Mouse (Mus musculus) MEL (cell line): ENCODE results near the gene Vgll4. TPM values are rescaled to one million over a fixed set of nuclear protein-coding genes. Genes with fewer than 3 reads are reported as not detected.

ENCODE experiments used
- DNase-seq: peaks from one replicate; pipeline ENCODE4 v3.0.0; 2011; ENCODE audit warnings: low read depth, low spot score
- H3K27ac ChIP-seq: 2 replicates; pipeline ENCODE4 v1.5.1; 2012; ENCODE audit warnings: low read depth, mild to moderate bottlenecking, control low read depth, low read length, moderate library complexity; ENCODE audit not compliant: control insufficient read depth
- H3K27me3 ChIP-seq, 2 experiments: fragments of 150-350 bp in 1 of 2; sonication (generic) in 1 of 2; 2 replicates each; pipeline ENCODE4 v1.6.1; 2012; ENCODE audit warnings: low read length in 2 of 2, mild to moderate bottlenecking in 2 of 2, improper control_type of control experiment in 1 of 2, moderate library complexity in 1 of 2; ENCODE audit not compliant: insufficient read depth in 2 of 2, control insufficient read depth in 1 of 2
- H3K36me3 ChIP-seq, 2 experiments: 2 replicates each; pipeline ENCODE4 v1.6.1; 2012 to 2014; ENCODE audit warnings: low read length in 2 of 2, improper control_type of control experiment in 1 of 2, inconsistent platforms in 1 of 2, mild to moderate bottlenecking in 1 of 2; ENCODE audit not compliant: insufficient read depth in 2 of 2, control insufficient read depth in 1 of 2
- H3K4me1 ChIP-seq, 2 experiments: fragments of 150-350 bp in 1 of 2; sonication (generic) in 1 of 2; 2 replicates each; pipeline ENCODE4 v1.6.1; 2012; ENCODE audit warnings: low read length in 2 of 2, improper control_type of control experiment in 1 of 2, mild to moderate bottlenecking in 1 of 2; ENCODE audit not compliant: insufficient read depth in 2 of 2, control insufficient read depth in 1 of 2
- H3K4me3 ChIP-seq, 2 experiments: fragments of 150-350 bp in 1 of 2; sonication (generic) in 1 of 2; 2 replicates each; pipeline ENCODE4 v1.5.1; 2012; ENCODE audit warnings: low read depth in 2 of 2, low read length in 2 of 2, mild to moderate bottlenecking in 2 of 2, moderate library complexity in 2 of 2, control low read depth in 1 of 2, improper control_type of control experiment in 1 of 2; ENCODE audit not compliant: control insufficient read depth in 1 of 2, insufficient read depth in 1 of 2
- H3K79me2 ChIP-seq: 2 replicates; pipeline ENCODE4 v1.6.1; 2012; ENCODE audit warnings: mild to moderate bottlenecking, low read length, moderate library complexity; ENCODE audit not compliant: control insufficient read depth, poor library complexity, insufficient read depth
- H3K9ac ChIP-seq: 2 replicates; pipeline ENCODE4 v1.6.1; 2012; ENCODE audit warnings: low read depth, mild to moderate bottlenecking, control low read depth, low read length, moderate library complexity; ENCODE audit not compliant: control insufficient read depth, poor library complexity, severe bottlenecking
- H3K9me3 ChIP-seq: fragments of 150-350 bp; sonication (generic); replicated peaks from 2 replicates; pipeline ENCODE4 v1.6.1; 2012; ENCODE audit warnings: mild to moderate bottlenecking, low read length, improper control_type of control experiment, moderate library complexity; ENCODE audit not compliant: insufficient read depth
- BHLHE40 ChIP-seq: IDR thresholded peaks from 2 replicates; pipeline ENCODE4 v1.6.1; 2012; ENCODE audit warnings: low read depth, mild to moderate bottlenecking, inconsistent platforms, low read length, improper control_type of control experiment, borderline replicate concordance
- CHD2 ChIP-seq: IDR thresholded peaks from 2 replicates; pipeline ENCODE4 v1.6.1; 2011; ENCODE audit warnings: low read length, improper control_type of control experiment
- E2F4 ChIP-seq: IDR thresholded peaks from 2 replicates; pipeline ENCODE4 v1.6.1; 2011; ENCODE audit warnings: low read depth, low read length, improper control_type of control experiment, borderline replicate concordance
- EP300 ChIP-seq, 2 experiments: IDR thresholded peaks; 2 replicates each; pipeline ENCODE4 v1.6.1; 2011; ENCODE audit warnings: improper control_type of control experiment in 2 of 2, low read length in 2 of 2, low read depth in 1 of 2, mild to moderate bottlenecking in 1 of 2
- ETS1 ChIP-seq: IDR thresholded peaks from 2 replicates; pipeline ENCODE4 v1.6.1; 2012; ENCODE audit warnings: low read depth, mild to moderate bottlenecking, inconsistent platforms, low read length, improper control_type of control experiment, moderate library complexity
- GABPA ChIP-seq: IDR thresholded peaks from 2 replicates; pipeline ENCODE4 v1.6.1; 2012; ENCODE audit warnings: low read depth, mild to moderate bottlenecking, inconsistent platforms, low read length, improper control_type of control experiment, moderate library complexity
- MEF2A ChIP-seq: IDR thresholded peaks from 2 replicates; pipeline ENCODE4 v1.6.1; 2014; ENCODE audit warnings: low read depth, mild to moderate bottlenecking, inconsistent platforms, low read length, improper control_type of control experiment; ENCODE audit not compliant: poor library complexity, insufficient replicate concordance, severe bottlenecking; ENCODE audit errors: extremely low read depth
- NRF1 ChIP-seq: IDR thresholded peaks from 2 replicates; pipeline ENCODE4 v1.6.1; 2014; ENCODE audit warnings: low read depth, mild to moderate bottlenecking, inconsistent platforms, low read length, improper control_type of control experiment, moderate library complexity; ENCODE audit not compliant: poor library complexity, insufficient read depth, severe bottlenecking
- POLR2A ChIP-seq, 2 experiments: IDR thresholded peaks; 2 replicates each; pipeline ENCODE4 v1.6.1; 2011 to 2012; ENCODE audit warnings: low read length in 2 of 2, mild to moderate bottlenecking in 2 of 2, control low read depth in 1 of 2, improper control_type of control experiment in 1 of 2, low read depth in 1 of 2, moderate library complexity in 1 of 2; ENCODE audit not compliant: control insufficient read depth in 1 of 2, insufficient read depth in 1 of 2, poor library complexity in 1 of 2
- POLR2AphosphoS2 ChIP-seq: IDR thresholded peaks from 2 replicates; pipeline ENCODE4 v1.6.1; 2011; ENCODE audit warnings: low read length, improper control_type of control experiment
- POLR2AphosphoS5 ChIP-seq: IDR thresholded peaks from 2 replicates; pipeline ENCODE4 v1.6.1; 2012; ENCODE audit warnings: low read depth, borderline replicate concordance, mild to moderate bottlenecking, inconsistent platforms, low read length, moderate library complexity, mixed read lengths
- RCOR1 ChIP-seq: IDR thresholded peaks from 2 replicates; pipeline ENCODE4 v1.6.1; 2012; ENCODE audit warnings: low read depth, mild to moderate bottlenecking, inconsistent platforms, low read length, improper control_type of control experiment
- SIN3A ChIP-seq: IDR thresholded peaks from 2 replicates; pipeline ENCODE4 v1.6.1; 2012; ENCODE audit warnings: low read length, improper control_type of control experiment, inconsistent platforms
- SMC3 ChIP-seq: IDR thresholded peaks from 2 replicates; pipeline ENCODE4 v1.6.1; 2011; ENCODE audit warnings: low read depth, low read length, improper control_type of control experiment
- TBP ChIP-seq: IDR thresholded peaks from 2 replicates; pipeline ENCODE4 v1.8.0; 2011; ENCODE audit warnings: low read depth, low read length, improper control_type of control experiment
- TCF12 ChIP-seq: IDR thresholded peaks from 2 replicates; pipeline ENCODE4 v1.6.1; 2014; ENCODE audit warnings: low read depth, mild to moderate bottlenecking, inconsistent platforms, low read length, improper control_type of control experiment, moderate library complexity
- UBTF ChIP-seq: IDR thresholded peaks from 2 replicates; pipeline ENCODE4 v1.6.1; 2012; ENCODE audit warnings: low read depth, mild to moderate bottlenecking, inconsistent platforms, low read length, improper control_type of control experiment, moderate library complexity, borderline replicate concordance; ENCODE audit not compliant: insufficient read depth
- USF2 ChIP-seq, 2 experiments: IDR thresholded peaks; 2 replicates each; pipeline ENCODE4 v1.6.1; 2011 to 2012; ENCODE audit warnings: improper control_type of control experiment in 2 of 2, low read length in 2 of 2, borderline replicate concordance in 1 of 2, inconsistent platforms in 1 of 2, low read depth in 1 of 2, mild to moderate bottlenecking in 1 of 2; ENCODE audit not compliant: insufficient read depth in 1 of 2
- ZMIZ1 ChIP-seq: IDR thresholded peaks from 2 replicates; pipeline ENCODE4 v1.6.1; 2012; ENCODE audit warnings: low read depth, mild to moderate bottlenecking, inconsistent platforms, low read length, improper control_type of control experiment, moderate library complexity
- ZNF384 ChIP-seq: IDR thresholded peaks from 2 replicates; pipeline ENCODE4 v1.6.1; 2012; ENCODE audit warnings: low read depth, mild to moderate bottlenecking, inconsistent platforms, low read length, improper control_type of control experiment
- polyA plus RNA-seq, 2 experiments: library from polyadenylated mRNA; stranded (reverse) in 1 of 2; unstranded in 1 of 2; fragments of >175 nt in 1 of 2; fragments of >200 nt in 1 of 2; gene quantifications; 2 replicates each; pipeline versions ENCODE4 v1.2.1 to v1.2.4; 2012; ENCODE audit warnings: low replicate concordance in 2 of 2, low read depth in 1 of 2; ENCODE audit not compliant: insufficient read length in 2 of 2, insufficient read depth in 1 of 2, missing spikeins in 1 of 2
- total RNA-seq: library from RNA; depleted of rRNA; stranded (reverse); fragments of 300-350 nt; gene quantifications from 2 replicates; pipeline ENCODE4 v1.2.3, GENCODE M21; 2012

Vgll4 gene
- total and polyA plus RNA-seq, 3 experiments: 18.1 to 21.5 TPM; not detected in 1

DNA sequence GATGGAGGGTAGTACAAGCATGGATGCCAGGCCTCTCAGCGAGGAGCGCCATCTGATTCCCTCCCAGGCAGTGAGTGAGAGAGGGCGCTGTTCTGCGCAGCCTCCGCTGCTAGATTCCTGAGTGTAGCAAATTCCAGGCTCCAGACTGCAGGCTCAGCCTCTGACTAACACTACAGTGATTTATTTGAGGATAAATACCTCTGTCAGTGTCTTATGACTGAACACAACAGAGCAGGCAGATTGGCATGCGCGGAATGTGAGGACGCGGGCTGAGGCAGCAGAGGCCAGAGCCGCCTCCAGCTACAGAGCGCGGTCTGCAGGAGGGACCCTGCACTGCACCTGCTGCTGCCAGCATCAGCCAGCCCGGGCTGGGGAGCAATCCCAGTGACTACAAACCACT is 80.9 kb downstream of the Vgll4 start:
- Histone ChIP-seq H3K9me3 (no peaks in the 10 kb centered on the region), H3K4me1 (no peaks in the 10 kb centered on the region), H3K27me3 (no peaks in the 10 kb centered on the region), H3K79me2 (peaks cover 2% of the 10 kb centered on the region; the same call in 1 of the 2 replicates), H3K4me3 (no peak overlapping the region), H3K9ac (no peak overlapping the region), H3K27ac (no peak overlapping the region), H3K36me3 (no peaks in the 10 kb centered on the region; a peak in 1 of 4 replicates)
- TF ChIP-seq POLR2AphosphoS2 (no peak), ETS1 (no peak), ZNF384 (no peak), SIN3A (no peak), GABPA (no peak)
- DNase-seq: no peak

DNA sequence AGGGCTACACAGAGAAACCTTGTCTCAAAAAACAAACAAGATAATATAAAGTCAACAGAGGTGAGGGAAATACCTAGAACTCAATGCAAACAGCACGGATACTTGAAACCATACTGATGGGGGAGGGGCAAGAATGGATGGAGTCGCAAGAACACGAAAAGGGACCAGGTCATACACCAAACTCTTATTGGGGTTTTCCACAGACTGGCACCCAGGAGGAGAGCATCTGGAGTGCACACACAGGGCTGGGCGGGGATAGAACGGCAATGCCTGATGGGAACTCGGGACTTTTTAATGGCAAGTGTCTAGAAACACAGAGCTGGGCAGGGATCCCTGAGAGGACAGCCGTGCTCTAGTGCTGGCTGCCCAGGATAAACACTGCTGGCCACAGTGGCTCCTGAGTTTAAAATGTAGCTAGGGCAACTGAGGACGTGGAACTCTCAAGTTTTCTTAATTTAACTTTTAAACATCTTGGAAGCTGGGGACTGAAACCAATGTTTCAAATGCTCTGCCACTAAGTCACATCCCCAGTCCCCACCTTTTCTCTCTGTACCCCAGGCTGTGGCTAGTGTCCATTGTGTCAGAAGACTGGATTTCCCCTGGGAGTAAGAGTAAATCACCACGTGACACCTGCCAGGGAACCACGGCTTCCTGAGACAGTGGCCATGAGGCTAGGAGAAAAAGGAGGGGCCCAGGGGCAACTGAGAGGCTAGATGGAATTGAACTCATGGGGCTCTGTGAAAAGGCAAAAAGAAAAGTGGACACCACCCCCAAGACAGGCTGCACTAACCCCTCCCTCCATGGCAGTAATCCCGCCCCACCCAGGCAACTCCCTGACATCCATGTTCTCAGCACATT is 83.1 kb downstream of the Vgll4 start:
- H3K27ac ChIP-seq: no peak overlapping the region
- no peak overlapping the region for H3K4me3 ChIP-seq
- no peak overlapping the region for H3K9ac ChIP-seq
- H3K27me3 ChIP-seq: no peaks in the 10 kb centered on the region
- H3K4me1 ChIP-seq: no peaks in the 10 kb centered on the region
- H3K9me3 ChIP-seq: no peaks in the 10 kb centered on the region
- no peak for DNase-seq
- H3K36me3 ChIP-seq: no peaks in the 10 kb centered on the region; a peak in 1 of 4 replicates
- no peak for TF ChIP-seq RCOR1
- no peak for TF ChIP-seq BHLHE40
- H3K79me2 ChIP-seq: peaks cover 2% of the 10 kb centered on the region; the same call in 1 of the 2 replicates

DNA sequence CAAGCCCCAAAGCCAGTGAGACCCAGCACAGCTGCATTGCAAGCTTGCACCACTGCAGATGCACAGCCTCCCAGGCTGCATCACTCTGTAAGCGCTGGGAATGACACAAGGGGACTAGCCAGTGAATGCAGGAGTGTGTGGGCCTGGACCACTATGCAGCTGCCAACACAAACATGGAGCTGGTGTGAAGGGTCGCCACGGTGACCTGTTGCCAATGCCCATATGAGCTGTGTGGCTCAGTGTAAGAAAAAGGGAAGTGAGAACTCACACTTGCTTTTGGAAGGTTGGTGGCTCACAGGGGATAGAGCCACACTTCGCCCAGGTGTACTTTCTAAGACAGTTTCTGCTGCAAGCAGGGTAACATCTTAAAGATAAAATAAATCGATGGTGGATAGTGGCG is 83.8 kb downstream of the Vgll4 start:
- no peaks in the 10 kb centered on the region for H3K27me3 ChIP-seq
- TF ChIP-seq TCF12 (no peak), NRF1 (no peak), POLR2AphosphoS5 (no peak), SMC3 (no peak), ZMIZ1 (no peak), USF2 (IDR thresholded peaks at IDR 0.05; ENCODE audit: borderline replicate concordance in 1 of 2, insufficient read depth in 1 of 2, low read depth in 1 of 2, low read length in 2 of 2) (no peak), EP300 (IDR thresholded peaks at IDR 0.05; ENCODE audit: low read depth in 1 of 2, low read length in 2 of 2) (no peak), POLR2A (IDR thresholded peaks at IDR 0.05; ENCODE audit: control insufficient read depth in 1 of 2, insufficient read depth in 1 of 2, low read depth in 1 of 2, low read length in 2 of 2, poor library complexity in 1 of 2) (no peak), RCOR1 (no peak), E2F4 (no peak), POLR2AphosphoS2 (no peak), ZNF384 (no peak), TBP (no peak), CHD2 (no peak), MEF2A (no peak), UBTF (no peak)
- DNase-seq: peak; percentile 30
- no peaks in the 10 kb centered on the region for H3K4me1 ChIP-seq
- no peak overlapping the region for H3K4me3 ChIP-seq
- peaks cover 2% of the 10 kb centered on the region; the same call in 1 of the 2 replicates for H3K79me2 ChIP-seq
- no peaks in the 10 kb centered on the region for H3K9me3 ChIP-seq
- no peaks in the 10 kb centered on the region; a peak in 1 of 4 replicates for H3K36me3 ChIP-seq
- no peak overlapping the region for H3K27ac ChIP-seq
- H3K9ac ChIP-seq: no peak overlapping the region
